Mouse (Mus musculus) C2C12 (cell line): ENCODE data around the gene Gm28308.

ENCODE experiments used
- CEBPB ChIP-seq: IDR thresholded peaks from one replicate; pipeline ENCODE4 v1.6.1; 2011; ENCODE audit warnings: low read depth, mild to moderate bottlenecking, control low read depth, moderate library complexity
- CTCF ChIP-seq: IDR thresholded peaks from one replicate; pipeline ENCODE4 v1.5.1; 2011; ENCODE audit not compliant: control insufficient read depth, insufficient read depth, insufficient read length
- FOSL1 ChIP-seq: IDR thresholded peaks from one replicate; pipeline ENCODE4 v1.8.0; 2011; ENCODE audit warnings: mild to moderate bottlenecking, low read length; ENCODE audit not compliant: poor library complexity, insufficient read depth, severe bottlenecking
- MAX ChIP-seq: IDR thresholded peaks from one replicate; pipeline ENCODE4 v1.6.1; 2011; ENCODE audit warnings: mild to moderate bottlenecking, control low read depth
- MYOD1 ChIP-seq: IDR thresholded peaks from one replicate; pipeline ENCODE4 v1.6.1; 2011; ENCODE audit warnings: low read depth; ENCODE audit not compliant: control insufficient read depth, insufficient read length
- MYOG ChIP-seq: IDR thresholded peaks from one replicate; pipeline ENCODE4 v1.6.1; 2011; ENCODE audit not compliant: control insufficient read depth, insufficient read length; ENCODE audit errors: extremely low read depth

GRCm38 (mm10) chr6:52189909-52190308, 23.2 kb downstream of the Gm28308 start:
- no peak for TF ChIP-seq CTCF
- TF ChIP-seq MYOD1, result no peak
- TF ChIP-seq MYOG, result no peak
- TF ChIP-seq FOSL1, result no peak
- TF ChIP-seq MAX, result no peak
- no peak for TF ChIP-seq CEBPB
